Mouse (Mus musculus) embryonic stem cell, embryonic (primary cell): ENCODE results near the gene Antxr1.

Source experiments
- CTCF ChIA-PET, 4 experiments: fragments of 300-600 bp in 2 of 4; fragments of 350-600 bp in 2 of 4; sonication (Branson Sonifier 250); formaldehyde crosslinking; loops; one replicate each; lab custom pipeline; 2022; ENCODE audit warnings: inconsistent platforms in 2 of 4; lab: Charles Lee
- POLR2A ChIA-PET, 4 experiments: fragments of 300-600 bp in 2 of 4; fragments of 350-600 bp in 2 of 4; sonication (Branson Sonifier 250); formaldehyde crosslinking; loops; one replicate each; lab custom pipeline; 2022; ENCODE audit warnings: antibody characterized with exemption in 4 of 4, inconsistent platforms in 1 of 4; lab: Charles Lee

Antxr1 gene

DNA sequence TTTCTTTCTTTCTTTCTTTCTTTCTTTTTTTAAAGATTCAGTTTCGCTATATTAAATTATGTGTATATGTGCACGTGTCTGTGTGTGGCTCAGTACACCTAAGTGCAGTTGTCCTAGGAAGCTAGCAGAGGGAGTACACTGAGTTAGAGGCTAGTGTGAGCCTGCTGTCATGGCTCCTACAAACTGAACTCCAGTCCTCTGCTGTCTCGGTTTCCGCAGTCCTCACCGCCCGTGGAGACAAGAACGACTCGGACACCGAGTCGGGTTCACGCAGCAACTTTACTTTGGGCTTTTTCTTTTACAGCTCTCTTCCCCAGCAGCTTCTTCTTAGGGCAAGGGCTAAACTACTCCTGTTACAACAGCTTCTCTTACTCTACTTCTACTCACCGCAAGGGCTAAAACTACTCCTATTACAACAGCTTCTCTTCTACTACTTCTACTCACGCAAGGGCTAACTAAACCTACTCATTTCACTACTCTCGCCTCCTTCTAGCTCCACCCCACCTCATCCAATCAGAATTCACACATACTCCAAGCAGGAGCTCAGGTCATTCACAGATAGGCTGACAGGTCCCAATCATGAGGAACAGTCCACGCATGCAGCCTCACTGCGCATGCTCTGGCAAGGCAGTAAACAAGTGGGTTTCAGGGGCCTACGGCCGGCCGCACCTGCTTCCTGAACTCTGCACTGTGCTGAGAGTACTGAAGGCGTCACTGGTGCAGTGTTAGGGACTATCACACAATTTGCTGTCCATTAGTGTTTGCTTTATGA, 216.4 kb downstream of the Antxr1 start:
- CTCF ChIA-PET = interaction anchor here (0.6 to 4.1 kb wide), 5 partner anchors 17 to 471 kb away, joined by 3 to 22 read pairs (median 5); partner anchors contain the start of gene Prokr1 (in 1 of the 4)

DNA sequence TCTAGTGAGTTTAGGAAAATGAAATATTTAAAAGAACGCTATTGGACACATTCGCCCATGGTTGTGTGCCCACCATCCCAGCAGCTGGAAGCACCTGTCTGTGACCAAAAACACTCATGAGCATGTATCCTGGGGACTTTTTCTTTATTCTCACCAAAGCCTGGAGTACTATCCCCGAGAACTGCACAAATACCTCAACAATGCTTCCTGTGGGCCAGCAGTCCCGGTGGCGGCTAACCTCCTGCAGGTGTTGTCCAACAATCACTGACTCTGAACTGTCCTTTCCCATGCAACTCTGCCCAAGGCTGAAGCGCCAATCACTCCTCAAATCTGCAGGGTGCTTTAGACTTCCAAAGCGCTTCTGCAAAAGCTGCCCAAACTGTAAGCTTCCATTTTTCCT, 219.0 kb downstream of the Antxr1 start:
- CTCF ChIA-PET = interaction anchor here in 3 of 4 experiments (1.0 to 2.6 kb wide), 3 partner anchors 14 to 15 kb away, joined by 3 to 16 read pairs (median 3); no protein-coding TSS in a partner anchor
- POLR2A ChIA-PET = interaction anchor here in 1 of 4 experiments (1.7 kb wide), 1 partner anchor 74 kb away, joined by 6 read pairs; the partner anchor contains the start of gene Gfpt1

More for the DNA sequence above, 216.4 kb downstream of the Antxr1 start:
- POLR2A ChIA-PET = interaction anchor here in 3 of 4 experiments (0.9 to 2.0 kb wide), 11 partner anchors 11 to 265 kb away, joined by 3 to 4 read pairs (median 3); partner anchors contain the start of genes Gfpt1 (in 1 of the 3) and Nfu1 (in 1 of the 3)

DNA sequence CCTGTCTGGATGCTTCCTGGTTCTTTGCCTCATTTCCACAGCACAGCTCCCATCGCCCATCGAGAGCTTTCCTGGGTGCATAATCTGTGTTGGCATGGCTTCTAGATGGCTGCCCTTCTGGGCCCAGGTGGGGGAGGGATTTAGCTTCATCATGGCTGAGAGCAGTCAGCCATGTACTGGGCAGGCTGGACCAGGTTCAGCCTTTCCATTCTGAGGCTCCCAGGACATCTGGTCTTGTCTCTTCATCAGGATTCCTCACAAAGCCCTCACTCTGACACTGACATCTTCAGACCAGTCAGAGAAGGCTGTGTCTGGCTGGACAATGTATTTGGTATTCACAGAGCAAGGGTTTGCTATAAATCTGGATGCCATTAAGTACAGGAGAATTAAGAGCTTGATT, 219.6 kb downstream of the Antxr1 start:
- CTCF ChIA-PET = interaction anchor here in 2 of 4 experiments (1.3 to 2.6 kb wide), 2 partner anchors 14 to 15 kb away, joined by 3 to 16 read pairs; no protein-coding TSS in a partner anchor
- POLR2A ChIA-PET = interaction anchor here in 1 of 4 experiments (1.7 kb wide), 1 partner anchor 74 kb away, joined by 6 read pairs; the partner anchor contains the start of gene Gfpt1

DNA sequence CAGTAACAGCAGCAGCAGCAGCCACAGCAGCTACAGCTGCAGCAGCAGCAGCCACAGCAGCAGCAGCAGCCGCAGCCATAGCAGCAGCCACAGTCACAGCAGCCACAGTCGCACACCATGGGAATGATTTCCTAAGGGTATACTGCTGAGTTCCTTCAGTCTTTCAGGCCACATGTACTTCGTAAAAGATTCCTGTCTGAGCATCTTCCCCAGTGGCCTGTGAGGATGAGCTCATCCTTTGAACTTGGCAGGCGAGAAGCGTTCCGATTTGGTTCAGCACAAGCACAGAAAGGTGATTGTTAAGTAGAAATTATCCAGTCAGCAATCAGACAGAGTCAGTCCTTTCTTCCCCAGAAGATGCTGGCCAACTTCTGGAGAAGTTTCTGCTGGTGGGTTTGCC, 223.5 kb downstream of the Antxr1 start:
- ChIA-PET POLR2A (no interaction called here), CTCF (interaction anchor here in 2 of 4 experiments (1.2 to 1.6 kb wide), 2 partner anchors 10 to 11 kb away, joined by 7 to 8 read pairs; no protein-coding TSS in a partner anchor)

DNA sequence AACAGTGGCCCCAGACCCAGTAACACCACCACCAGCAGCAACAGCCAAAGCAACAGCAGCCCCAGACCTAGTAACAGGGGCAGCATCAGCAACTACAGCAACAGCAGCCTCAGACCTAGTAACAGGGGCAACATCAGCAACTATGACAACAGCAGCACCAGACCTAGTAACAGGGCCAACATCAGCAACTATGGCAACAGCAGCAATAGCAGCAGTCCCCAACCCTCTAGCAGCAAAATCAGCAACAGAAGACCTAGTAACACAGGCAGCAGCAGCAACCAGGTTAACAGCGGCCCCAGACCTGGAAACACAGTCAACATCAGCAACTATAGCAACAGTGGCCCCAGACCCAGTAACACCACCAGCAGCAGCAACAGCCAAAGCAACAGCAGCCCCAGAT, 224.1 kb downstream of the Antxr1 start:
- POLR2A ChIA-PET = no interaction called here
- CTCF ChIA-PET = interaction anchor here in 2 of 4 experiments (1.2 to 1.6 kb wide), 2 partner anchors 10 kb away, joined by 7 to 8 read pairs; no protein-coding TSS in a partner anchor

DNA sequence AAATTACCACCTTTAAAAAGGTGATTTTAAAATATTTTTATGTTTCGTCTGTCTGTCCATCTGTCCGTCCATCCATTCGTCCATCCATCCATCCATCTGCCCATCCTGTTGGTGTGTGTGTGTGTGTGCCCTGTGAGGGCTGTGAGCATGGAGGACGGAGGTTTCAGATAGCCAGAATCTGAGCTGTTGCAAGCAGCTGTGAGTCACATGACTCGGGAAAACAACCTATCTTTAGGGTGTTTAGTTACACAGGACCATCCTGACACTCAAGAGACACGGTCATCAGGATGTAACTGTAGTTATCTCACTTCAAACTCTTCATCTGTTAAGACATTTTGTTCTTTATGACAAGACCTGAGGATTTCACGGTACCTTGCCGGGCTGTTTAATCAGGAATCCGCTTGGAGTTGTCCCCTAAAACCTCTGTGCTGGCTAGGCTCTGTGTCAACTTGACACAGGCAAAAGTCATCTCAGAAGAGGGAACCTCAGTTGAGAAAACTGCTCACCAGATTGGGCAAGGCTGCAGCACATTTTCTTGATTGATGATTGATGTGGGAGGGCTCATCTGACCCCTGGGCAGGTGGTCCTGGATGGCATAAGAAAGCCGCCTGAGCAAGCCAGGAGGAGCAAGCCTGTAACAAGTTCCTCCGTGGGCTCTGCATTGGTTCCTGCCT, 231.4 kb downstream of the Antxr1 start, which contains the start of gene D6Ertd527e:
Gene D6Ertd527e, plus strand, starts transcription at position 624 of the 674 bp plus-strand sequence.
- CTCF ChIA-PET = interaction anchor here in 1 of 4 experiments (4.5 kb wide), 1 partner anchor 218 kb away, joined by 57 read pairs; no protein-coding TSS in a partner anchor
- POLR2A ChIA-PET = no interaction called here

DNA sequence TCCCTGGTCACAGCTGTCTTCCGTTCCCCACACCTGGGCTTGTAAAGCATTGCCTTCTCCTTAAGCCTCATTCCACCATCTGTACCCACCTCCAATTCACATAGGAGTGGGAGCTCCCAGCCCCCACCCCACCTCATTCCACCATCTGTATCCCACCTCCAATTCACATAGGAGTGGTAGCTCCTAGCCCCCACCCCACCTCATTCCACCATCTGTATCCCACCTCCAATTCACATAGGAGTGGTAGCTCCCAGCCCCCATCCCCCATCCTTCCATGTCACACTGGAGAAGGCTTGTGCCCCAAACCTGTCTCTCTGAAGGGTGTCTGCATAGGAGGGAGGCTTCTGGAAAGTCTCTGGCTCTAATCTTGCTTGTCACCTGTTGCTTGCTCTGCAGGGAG, 232.3 kb downstream of the Antxr1 start:
- CTCF ChIA-PET = interaction anchor here in 3 of 4 experiments (0.6 to 4.5 kb wide), 11 partner anchors 14 to 408 kb away, joined by 3 to 57 read pairs (median 10); partner anchors contain the start of gene Antxr1 (in 1 of the 3)
- POLR2A ChIA-PET = interaction anchor here in 1 of 4 experiments (1.2 to 1.3 kb wide), 2 partner anchors 16 to 61 kb away, joined by 3 read pairs; partner anchors contain the start of gene Gfpt1

DNA sequence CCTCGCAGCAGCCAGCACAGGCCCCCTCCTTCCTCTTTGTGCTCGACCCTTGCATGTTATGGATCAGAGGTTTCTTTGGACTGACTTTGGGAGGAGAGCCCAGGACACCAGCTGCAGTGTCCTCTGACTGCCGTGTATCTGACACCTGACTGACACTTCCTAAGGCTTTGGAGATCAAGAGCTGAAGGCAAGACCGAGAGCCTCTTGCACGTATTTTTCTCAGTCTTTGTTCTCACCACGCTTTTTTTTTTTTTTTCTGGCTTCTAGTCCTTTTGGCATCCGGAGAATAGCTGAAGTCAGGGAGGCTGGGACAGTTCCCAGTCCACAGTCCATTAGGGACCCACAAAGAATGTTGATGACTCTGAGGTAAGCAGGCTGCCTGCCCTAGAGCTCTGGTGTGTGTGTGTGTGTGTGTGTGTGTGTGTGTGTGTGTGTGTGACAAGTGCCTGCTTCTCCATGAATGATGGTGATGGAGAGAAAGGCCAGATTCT, 233.2 kb downstream of the Antxr1 start:
- POLR2A ChIA-PET = interaction anchor here in 2 of 4 experiments (0.6 to 1.3 kb wide), 5 partner anchors 17 to 227 kb away, joined by 3 to 11 read pairs (median 5); partner anchors contain the start of gene Gfpt1 (in 1 of the 2)
- CTCF ChIA-PET = interaction anchor here (0.6 to 4.5 kb wide), 43 partner anchors 10 to 898 kb away, joined by 3 to 70 read pairs (median 6); partner anchors contain the start of genes Antxr1 (in 2 of the 4) and Aak1 (in 1 of the 4)

DNA sequence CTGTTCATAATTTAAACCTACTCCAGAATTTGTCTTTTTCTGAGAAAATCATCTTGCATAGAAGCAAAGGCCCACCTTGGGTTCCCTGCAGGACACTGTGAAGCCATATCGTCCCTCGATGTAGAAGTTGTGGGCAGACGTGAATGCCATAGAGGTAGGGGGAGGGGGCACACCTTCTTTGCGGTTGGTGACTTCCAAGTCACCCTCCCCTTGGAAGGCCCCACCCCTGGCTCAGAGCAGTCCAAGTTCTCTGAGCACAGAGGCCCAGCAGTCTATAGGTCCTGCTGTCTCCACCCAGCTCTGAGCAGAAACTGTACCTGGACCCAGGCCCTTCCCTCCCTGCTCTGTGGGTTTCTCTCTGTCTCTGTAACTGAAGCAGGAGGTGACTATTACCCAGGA, 233.7 kb downstream of the Antxr1 start:
- CTCF ChIA-PET = interaction anchor here (0.5 to 4.5 kb wide), 104 partner anchors 9 to 718 kb away, joined by 3 to 70 read pairs (median 5); partner anchors contain the start of genes Antxr1 (in 3 of the 4), Aak1 (in 1 of the 4), Aplf (in 1 of the 4) and Gkn1 (in 1 of the 4)

DNA sequence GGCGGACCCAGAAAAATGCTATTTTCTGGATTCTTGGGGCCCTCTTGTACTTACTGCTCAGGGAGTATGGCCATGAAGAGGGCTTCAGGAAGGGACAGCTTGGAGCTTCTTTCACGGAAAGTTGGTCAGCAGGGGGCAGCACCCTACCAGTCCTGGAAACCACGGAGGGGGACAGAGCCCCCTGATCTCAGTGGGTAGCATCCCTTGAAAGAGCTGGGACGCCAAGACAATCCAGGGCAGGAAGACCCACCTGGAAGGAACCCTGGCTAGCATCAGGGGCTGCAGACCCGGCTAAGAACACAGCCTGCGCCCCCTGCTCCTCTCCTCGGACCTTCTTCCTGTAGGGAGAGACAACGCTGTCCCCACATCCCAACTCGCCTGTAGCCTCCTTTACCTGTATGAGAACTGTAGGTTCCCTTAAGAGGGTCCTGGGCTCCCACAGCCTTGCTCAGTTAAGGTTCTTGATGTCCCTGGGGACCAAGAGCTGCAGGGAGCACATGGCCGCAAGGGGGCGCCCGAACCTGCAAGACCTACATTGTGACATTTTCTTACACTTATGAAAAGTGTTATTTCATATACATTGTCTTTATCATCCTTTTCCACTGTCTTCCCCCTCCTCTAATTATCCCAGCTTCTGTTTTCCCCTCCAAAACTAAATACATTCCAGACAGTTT, 234.2 kb downstream of the Antxr1 start:
- POLR2A ChIA-PET = interaction anchor here in 2 of 4 experiments (0.9 to 1.6 kb wide), 7 partner anchors 9 to 234 kb away, joined by 3 to 4 read pairs (median 3); partner anchors contain the start of gene Antxr1 (in 1 of the 2)
- CTCF ChIA-PET = interaction anchor here (0.5 to 4.5 kb wide), 153 partner anchors 9 to 718 kb away, joined by 3 to 70 read pairs (median 4); partner anchors contain the start of genes Antxr1 (in 3 of the 4), Gkn3 (in 2 of the 4), Aak1 (in 1 of the 4) and Aplf (in 1 of the 4)

More for the DNA sequence above, 233.7 kb downstream of the Antxr1 start:
- POLR2A ChIA-PET = interaction anchor here in 3 of 4 experiments (0.6 to 1.4 kb wide), 6 partner anchors 8 to 228 kb away, joined by 3 to 11 read pairs (median 4); partner anchors contain the start of gene Gfpt1 (in 1 of the 3)

DNA sequence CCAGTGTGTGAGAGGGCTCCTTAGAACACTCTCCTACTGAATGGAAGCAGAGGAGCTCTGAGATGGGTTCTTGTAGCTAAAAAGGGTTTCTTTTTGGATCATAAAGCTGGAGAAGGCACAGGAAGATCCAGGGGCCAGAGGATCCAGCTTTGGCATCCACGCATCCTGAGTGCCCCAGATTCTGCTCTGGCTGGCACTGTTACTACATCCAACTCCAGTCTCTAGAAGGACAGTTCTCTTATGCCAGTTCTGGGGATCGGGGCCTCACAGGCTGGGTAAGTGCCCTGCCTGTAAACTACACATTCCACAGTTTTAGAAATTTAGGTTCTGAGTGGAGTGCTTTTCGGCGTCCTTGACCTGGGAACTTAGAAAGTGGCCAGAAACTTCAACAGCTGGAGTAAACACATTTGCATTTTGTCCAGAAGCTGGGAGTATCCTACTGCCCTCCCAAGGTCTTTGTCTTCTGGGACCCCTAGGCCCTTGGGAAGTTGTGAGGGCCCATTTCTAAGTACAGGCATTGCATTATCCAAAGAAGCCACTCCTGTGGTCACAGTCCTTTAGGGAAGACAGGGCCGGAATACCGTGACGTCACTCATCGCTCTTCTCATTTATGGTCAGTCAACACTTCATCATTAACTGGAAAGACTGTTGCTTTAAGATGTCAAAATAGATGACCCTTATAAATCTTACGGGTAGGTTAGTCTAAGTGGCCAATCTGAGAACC, 235.2 kb downstream of the Antxr1 start:
- ChIA-PET POLR2A (interaction anchor here in 2 of 4 experiments (0.9 to 1.6 kb wide), 7 partner anchors 10 to 235 kb away, joined by 3 to 4 read pairs (median 3); partner anchors contain the start of gene Antxr1 (in 1 of the 2)), CTCF (interaction anchor here (0.5 to 4.5 kb wide), 121 partner anchors 8 to 571 kb away, joined by 3 to 70 read pairs (median 5); partner anchors contain the start of genes Antxr1 (in 3 of the 4), Gkn3 (in 2 of the 4), Aplf (in 1 of the 4) and Gkn1 (in 1 of the 4))

DNA sequence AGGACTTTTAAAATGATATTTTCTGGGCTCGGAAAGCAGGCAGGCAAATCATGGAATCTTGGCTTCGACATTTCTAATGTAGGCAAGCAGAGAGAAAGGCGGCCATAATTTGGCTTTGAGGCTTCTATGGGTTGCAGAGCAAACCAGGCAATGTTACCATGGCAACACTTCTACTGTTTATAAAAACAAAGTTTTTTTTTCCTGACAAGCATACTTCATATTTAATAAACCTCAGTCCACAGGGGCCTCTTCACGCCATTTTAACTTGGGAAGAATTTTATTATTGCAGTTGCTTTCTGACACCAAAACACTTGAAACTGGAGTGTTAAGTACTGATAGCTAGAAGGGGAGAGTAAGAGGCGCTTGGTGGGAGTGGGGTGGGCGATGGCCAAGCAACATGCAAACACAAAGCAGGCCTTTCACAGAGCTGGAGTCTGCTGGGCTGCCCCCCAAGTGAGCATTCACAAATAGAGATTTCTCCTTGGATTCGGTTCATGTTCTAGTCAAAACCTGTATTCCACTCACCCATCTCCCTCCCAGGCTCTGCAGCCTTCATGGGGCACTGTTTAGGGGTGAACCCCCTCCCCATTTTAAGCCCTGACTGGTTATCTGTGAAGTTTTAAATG, 235.8 kb downstream of the Antxr1 start:
- ChIA-PET CTCF (interaction anchor here in 2 of 4 experiments (0.6 to 4.5 kb wide), 4 partner anchors 223 to 433 kb away, joined by 4 to 70 read pairs (median 44); partner anchors contain the start of gene Antxr1 (in 1 of the 2)), POLR2A (interaction anchor here in 1 of 4 experiments (1.6 kb wide), 1 partner anchor 236 kb away, joined by 4 read pairs; the partner anchor contains the start of gene Antxr1)

DNA sequence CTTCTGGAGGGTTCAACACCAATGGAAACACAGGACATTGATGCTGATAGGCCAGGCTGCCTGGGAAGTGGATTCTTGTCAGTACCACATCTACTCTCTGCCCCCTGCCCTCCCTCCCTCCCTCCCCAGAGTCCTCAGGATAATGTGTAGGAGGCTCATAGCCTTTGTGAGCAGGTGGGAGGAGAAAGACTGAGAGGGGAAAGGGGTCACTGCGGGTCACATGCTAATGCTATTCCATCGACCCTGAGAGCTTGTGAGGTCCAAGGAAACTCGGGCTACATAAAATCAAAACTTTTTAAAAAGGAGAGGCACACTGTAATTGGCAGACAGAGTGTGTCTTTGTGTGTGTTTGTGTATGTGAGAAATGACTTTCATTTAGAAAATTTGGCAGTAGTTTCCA, 236.4 kb downstream of the Antxr1 start:
- POLR2A ChIA-PET = no interaction called here
- CTCF ChIA-PET = interaction anchor here in 2 of 4 experiments (0.6 to 3.6 kb wide), 2 partner anchors 237 to 433 kb away, joined by 4 to 70 read pairs; partner anchors contain the start of gene Antxr1 (in 1 of the 2)

DNA sequence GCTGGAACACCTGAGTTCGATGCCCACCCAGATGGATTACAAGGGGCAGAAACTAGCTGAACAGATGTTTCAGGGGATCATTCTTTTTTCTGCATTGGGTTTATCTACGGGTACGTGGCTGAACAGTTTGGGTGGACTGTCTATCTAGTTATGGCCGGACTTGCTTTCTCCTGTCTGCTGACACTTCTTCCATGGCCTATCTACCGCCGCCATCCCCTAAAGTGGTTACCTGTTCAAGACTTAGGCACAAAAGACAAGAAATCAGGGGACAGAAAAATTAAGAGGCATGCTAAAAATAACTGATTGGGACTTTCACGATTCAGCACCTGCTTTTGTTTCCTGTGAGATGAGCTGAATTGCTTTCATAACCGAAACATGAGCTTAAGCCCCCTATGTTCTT, 242.0 kb downstream of the Antxr1 start:
- POLR2A ChIA-PET = interaction anchor here in 1 of 4 experiments (0.5 to 0.7 kb wide), 2 partner anchors 436 to 1556 kb away, joined by 4 read pairs; no protein-coding TSS in a partner anchor
- CTCF ChIA-PET = interaction anchor here in 2 of 4 experiments (0.5 to 0.7 kb wide), 2 partner anchors 123 to 328 kb away, joined by 3 to 4 read pairs; no protein-coding TSS in a partner anchor

DNA sequence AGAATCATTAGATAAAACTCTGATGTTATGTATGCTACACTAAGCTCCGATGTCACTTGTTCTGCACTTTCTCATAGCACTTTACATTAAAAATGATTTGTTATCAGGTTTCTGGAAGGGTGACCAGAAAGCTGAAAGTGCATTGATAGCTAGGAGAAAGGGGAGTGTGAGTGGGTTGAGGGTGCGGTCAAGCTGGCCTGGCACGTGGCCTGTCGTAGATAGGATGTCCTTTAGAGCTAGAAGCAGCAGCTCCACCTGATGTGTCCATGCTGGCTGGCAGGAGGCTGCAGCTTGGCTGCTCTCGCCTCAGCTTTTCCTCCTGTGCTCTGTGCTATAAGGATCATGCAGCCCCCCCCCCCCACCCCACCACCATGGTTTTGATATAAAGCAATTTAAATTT, 243.1 kb downstream of the Antxr1 start:
- ChIA-PET CTCF (interaction anchor here in 3 of 4 experiments (0.6 to 1.5 kb wide), 5 partner anchors 9 to 331 kb away, joined by 3 to 18 read pairs (median 5); no protein-coding TSS in a partner anchor), POLR2A (interaction anchor here in 1 of 4 experiments (0.5 kb wide), 1 partner anchor 241 kb away, joined by 4 read pairs; no protein-coding TSS in a partner anchor)
